Mouse (Mus musculus) T-cell, adult 2 months (primary cell): ENCODE data around the gene Atg9b.
"Not testable (repeated sequence)": the region's sequence is repeated elsewhere in the genome, so short reads cannot be mapped to it uniquely, and the experiment has no call there.

ENCODE experiments used
- DNase-seq: peaks from one replicate; pipeline ENCODE4 v3.0.0; 2022; ENCODE audit warnings: low spot score

Gene Atg9b

GRCm38 (mm10) chr5:24404594-24405360 is 12.8 kb upstream of the Atg9b start:
- DNase-seq: no peak

GRCm38 (mm10) chr5:24401969-24402368 is 10.0 kb upstream of the Atg9b start:
- DNase-seq: no peak

- no peak for DNase-seq
Observed at GRCm38 (mm10) chr5:24400911-24401605, 9.1 kb upstream of the Atg9b start.

GRCm38 (mm10) chr5:24400362-24400761 is 8.4 kb upstream of the Atg9b start:
- no peak for DNase-seq

- DNase-seq: no peak
Observed at GRCm38 (mm10) chr5:24399686-24400085, 7.7 kb upstream of the Atg9b start.

GRCm38 (mm10) chr5:24396254-24396653 is 4.3 kb upstream of the Atg9b start:
- DNase-seq: not testable (repeated sequence)

- peak; percentile 86 for DNase-seq
Observed at GRCm38 (mm10) chr5:24394165-24394894, 2.4 kb upstream of the Atg9b start.

GRCm38 (mm10) chr5:24393392-24393997 is 1.6 kb upstream of the Atg9b start, which contains the start of gene Abcb8:
Gene Abcb8, plus strand, starts transcription at chr5:24393663.
- DNase-seq: peak; percentile 85

- no peak for DNase-seq
Observed at GRCm38 (mm10) chr5:24392724-24393123, 781 bp upstream of the Atg9b start.

- DNase-seq: no peak
Observed at GRCm38 (mm10) chr5:24389658-24390020, 2.3 kb downstream of the Atg9b start.

GRCm38 (mm10) chr5:24389011-24389657 is 2.8 kb downstream of the Atg9b start:
- peak; percentile 32 for DNase-seq

- DNase-seq: no peak
Observed at GRCm38 (mm10) chr5:24388246-24388915, 3.6 kb downstream of the Atg9b start.

GRCm38 (mm10) chr5:24387264-24388241 is 4.4 kb downstream of the Atg9b start:
- DNase-seq: peak; percentile 34

GRCm38 (mm10) chr5:24385887-24386550 is 5.9 kb downstream of the Atg9b start:
- DNase-seq: no peak

- no peak for DNase-seq
Observed at GRCm38 (mm10) chr5:24385374-24385773, 6.6 kb downstream of the Atg9b start.

GRCm38 (mm10) chr5:24384407-24384806 is 7.5 kb downstream of the Atg9b start:
- no peak for DNase-seq

GRCm38 (mm10) chr5:24383026-24383859 is 8.7 kb downstream of the Atg9b start:
- DNase-seq: peak; percentile 90

GRCm38 (mm10) chr5:24381988-24382387 is 10.0 kb downstream of the Atg9b start:
- DNase-seq: no peak

- no peak for DNase-seq
Observed at GRCm38 (mm10) chr5:24381486-24381885, 10.5 kb downstream of the Atg9b start.
